Mouse (Mus musculus) embryonic fibroblast, embryonic 13.5 days (primary cell): ENCODE data around the gene Avpr1a. TPM values are rescaled to one million over a fixed set of nuclear protein-coding genes. Genes with fewer than 3 reads are reported as not detected.

Experiments used
- H3K27ac ChIP-seq: 2 replicates; pipeline ENCODE4 v1.5.1; 2012; ENCODE audit warnings: low read length, control low read depth, inconsistent platforms; ENCODE audit not compliant: insufficient read depth
- H3K4me1 ChIP-seq: 2 replicates; pipeline ENCODE4 v1.6.1; 2011; ENCODE audit warnings: low read length; ENCODE audit not compliant: control insufficient read depth, insufficient read depth
- H3K4me3 ChIP-seq: 2 replicates; pipeline ENCODE4 v1.5.1; 2011; ENCODE audit warnings: mild to moderate bottlenecking, control low read depth, low read length; ENCODE audit not compliant: insufficient read depth
- CTCF ChIP-seq: IDR thresholded peaks from 2 replicates; pipeline ENCODE4 v1.5.1; 2011; ENCODE audit warnings: mild to moderate bottlenecking, control low read depth, low read length, moderate library complexity, borderline replicate concordance; ENCODE audit not compliant: insufficient read depth
- POLR2A ChIP-seq: IDR thresholded peaks from 2 replicates; pipeline ENCODE4 v1.6.1; 2011; ENCODE audit warnings: low read depth, mild to moderate bottlenecking, control low read depth, low read length, moderate library complexity
- polyA plus RNA-seq: library from polyadenylated mRNA; stranded (reverse); fragments of >200 nt; gene quantifications from 2 replicates; pipeline ENCODE4 v1.2.4, GENCODE M21; 2011; ENCODE audit warnings: low read depth; ENCODE audit not compliant: missing spikeins, insufficient read length

The Avpr1a gene
- 5.4 and 10.7 TPM in 2 replicates for polyA plus RNA-seq

- Histone ChIP-seq H3K27ac (no peak within 1 kb of the TSS), H3K4me3 (peak within 1 kb of the TSS; percentile 45), H3K4me1 (no peaks in the 10 kb centered on the region; the same call in 1 of the 2 replicates)
- TF ChIP-seq CTCF: no peak
- TF ChIP-seq POLR2A: peak; percentile 58
These were observed at the start of gene Avpr1a for GRCm38 (mm10) chr10:122447861-122448716. TSS of gene Avpr1a (plus strand) at chr10:122448499.

- Histone ChIP-seq H3K4me1 (no peaks in the 10 kb centered on the region), H3K4me3 (no peak overlapping the region)
- TF ChIP-seq CTCF (no peak), POLR2A (no peak)
These were observed 46.0 kb upstream of the Avpr1a start for GRCm38 (mm10) chr10:122402270-122402669.

GRCm38 (mm10) chr10:122406333-122406732 is 42.0 kb upstream of the Avpr1a start:
- Histone ChIP-seq H3K27ac (no peak overlapping the region), H3K4me1 (no peaks in the 10 kb centered on the region), H3K4me3 (no peak overlapping the region)
- no peak for TF ChIP-seq CTCF

More at GRCm38 (mm10) chr10:122402270-122402669, 46.0 kb upstream of the Avpr1a start:
- H3K27ac ChIP-seq: no peak overlapping the region

GRCm38 (mm10) chr10:122408697-122409409 is 39.4 kb upstream of the Avpr1a start:
- TF ChIP-seq CTCF (no peak), POLR2A (no peak)

GRCm38 (mm10) chr10:122410791-122411190 is 37.5 kb upstream of the Avpr1a start:
- H3K4me3 ChIP-seq: no peak overlapping the region
- no peak for TF ChIP-seq CTCF
- H3K4me1 ChIP-seq: no peaks in the 10 kb centered on the region
- no peak overlapping the region for H3K27ac ChIP-seq

More at GRCm38 (mm10) chr10:122408697-122409409, 39.4 kb upstream of the Avpr1a start:
- Histone ChIP-seq H3K4me1 (no peaks in the 10 kb centered on the region), H3K4me3 (no peak overlapping the region), H3K27ac (no peak overlapping the region)

- Histone ChIP-seq H3K27ac (no peak overlapping the region), H3K4me1 (no peaks in the 10 kb centered on the region), H3K4me3 (no peak overlapping the region)
- TF ChIP-seq CTCF (no peak), POLR2A (no peak)
These were observed 15.6 kb upstream of the Avpr1a start for GRCm38 (mm10) chr10:122432690-122433089.

GRCm38 (mm10) chr10:122447275-122447674 is 1.0 kb upstream of the Avpr1a start:
- H3K27ac ChIP-seq: no peak overlapping the region
- no peaks in the 10 kb centered on the region; the same call in 1 of the 2 replicates for H3K4me1 ChIP-seq
- 0 out of 2 replicates have a peak, but pooled peaks have one; percentile 6 for TF ChIP-seq CTCF
- TF ChIP-seq POLR2A: no peak
- no peak overlapping the region for H3K4me3 ChIP-seq

- H3K4me3 ChIP-seq: peak overlapping the region; percentile 45
- TF ChIP-seq CTCF (no peak), POLR2A (no peak)
- no peak overlapping the region for H3K27ac ChIP-seq
- H3K4me1 ChIP-seq: peaks cover 2% of the 10 kb centered on the region; the same call in 1 of the 2 replicates
These were observed 665 bp downstream of the Avpr1a start for GRCm38 (mm10) chr10:122448717-122449611.

- Histone ChIP-seq H3K4me1 (peaks cover 4% of the 10 kb centered on the region; the same call in 1 of the 2 replicates), H3K27ac (no peak overlapping the region), H3K4me3 (peak overlapping the region; percentile 45)
- TF ChIP-seq CTCF (no peak), POLR2A (no peak)
These were observed 1.6 kb downstream of the Avpr1a start for GRCm38 (mm10) chr10:122449856-122450255.
